8 mouse cellular contexts compared by ENCODE assay signal in genomic region chr2:127247592-127248333, GRCm38 (mm10). TPM values are rescaled to one million over a fixed set of nuclear protein-coding genes. Genes with fewer than 3 reads are reported as not detected.
DNase-seq lines count a peak whose midpoint lies in the region; ATAC-seq and TF ChIP-seq lines count a peak whose summit lies in the region.

Ciao1 (minus strand) TSS chr2:127247816.
Tmem127 (plus strand) TSS chr2:127247908.

- peak; percentile 91 for ATAC-seq in erythroid progenitor cell, adult 5-6 weeks (replicated peaks; ENCODE audit: low FRiP score, poor library complexity, severe bottlenecking)
- ATAC-seq in heart, embryonic 12.5 days (ENCODE audit: insufficient number of reproducible peaks, low FRiP score), result peak; percentile 98
- ATAC-seq in kidney, postnatal 0 days (replicated peaks; ENCODE audit: low FRiP score, low read depth), result peak; percentile 98
- ATAC-seq in liver, embryonic 11.5 days (replicated peaks; ENCODE audit: low FRiP score), result peak; percentile 97
- ATAC-seq in stomach, embryonic 14.5 days (ENCODE audit: insufficient number of reproducible peaks, insufficient read depth, low FRiP score, low read depth), result peak; percentile 99

- no peaks in the 10 kb centered on the region for H3K27me3 ChIP-seq in heart, embryonic 12.5 days (replicated peaks)
- H3K27me3 ChIP-seq in kidney, postnatal 0 days (ENCODE audit: insufficient read depth, low read length), result no peaks in the 10 kb centered on the region
- no peaks in the 10 kb centered on the region for H3K27me3 ChIP-seq in liver, embryonic 11.5 days (replicated peaks; ENCODE audit: control insufficient read depth, insufficient read depth, low read length)
- H3K27me3 ChIP-seq in stomach, embryonic 14.5 days (ENCODE audit: control insufficient read depth, insufficient read depth, low read length), result no peaks in the 10 kb centered on the region

- H3K36me3 ChIP-seq in heart, embryonic 12.5 days, result peaks cover 38% of the 10 kb centered on the region
- H3K36me3 ChIP-seq in kidney, postnatal 0 days (ENCODE audit: insufficient read depth, low read length), result peaks cover 18% of the 10 kb centered on the region
- H3K36me3 ChIP-seq in liver, embryonic 11.5 days (ENCODE audit: control insufficient read depth, insufficient read depth, low read length), result peaks cover 10% of the 10 kb centered on the region
- peaks cover 17% of the 10 kb centered on the region for H3K36me3 ChIP-seq in stomach, embryonic 14.5 days (ENCODE audit: control insufficient read depth, insufficient read depth, low read length)

- no peaks in the 10 kb centered on the region for H3K9me3 ChIP-seq in heart, embryonic 12.5 days (replicated peaks)
- no peaks in the 10 kb centered on the region for H3K9me3 ChIP-seq in kidney, postnatal 0 days (replicated peaks; ENCODE audit: low read length)
- no peaks in the 10 kb centered on the region for H3K9me3 ChIP-seq in liver, embryonic 11.5 days (ENCODE audit: control insufficient read depth, low read length)
- no peaks in the 10 kb centered on the region for H3K9me3 ChIP-seq in stomach, embryonic 14.5 days (ENCODE audit: control insufficient read depth, low read depth, low read length)

- under 1% methylated on average over 52 of the region's 53 CpGs for WGBS in heart, embryonic 12.5 days
- under 1% methylated on average over 53 of the region's 53 CpGs for WGBS in kidney, postnatal 0 days
- under 1% methylated on average over 53 of the region's 53 CpGs for WGBS in liver, embryonic 11.5 days
- under 1% methylated on average over 53 of the region's 53 CpGs for WGBS in stomach, embryonic 14.5 days

- peak within 1 kb of the TSS; percentile 99 for H3K4me2 ChIP-seq in heart, embryonic 12.5 days
- peak within 1 kb of the TSS; percentile 87 for H3K4me2 ChIP-seq in kidney, postnatal 0 days (ENCODE audit: low read length)
- H3K4me2 ChIP-seq in liver, embryonic 11.5 days, result peak within 1 kb of the TSS; percentile 98
- H3K4me2 ChIP-seq in stomach, embryonic 14.5 days (replicated peaks; ENCODE audit: low read depth, low read length), result peak within 1 kb of the TSS; percentile 98

- peak within 1 kb of the TSS; percentile 91 for H3K9ac ChIP-seq in heart, embryonic 12.5 days
- H3K9ac ChIP-seq in kidney, postnatal 0 days (ENCODE audit: low read depth, low read length), result peak within 1 kb of the TSS; percentile 83
- peak within 1 kb of the TSS; percentile 87 for H3K9ac ChIP-seq in liver, embryonic 11.5 days (ENCODE audit: low read depth, low read length)
- peak within 1 kb of the TSS; percentile 75 for H3K9ac ChIP-seq in stomach, embryonic 14.5 days (replicated peaks; ENCODE audit: low read depth, low read length)

- H3K4me1 ChIP-seq in heart, embryonic 12.5 days (replicated peaks), result peaks cover 46% of the 10 kb centered on the region
- peaks cover 18% of the 10 kb centered on the region for H3K4me1 ChIP-seq in kidney, postnatal 0 days (replicated peaks; ENCODE audit: insufficient read depth, low read length)
- peaks cover 20% of the 10 kb centered on the region for H3K4me1 ChIP-seq in liver, embryonic 11.5 days (replicated peaks; ENCODE audit: control insufficient read depth, insufficient read depth, low read length)
- peaks cover 25% of the 10 kb centered on the region for H3K4me1 ChIP-seq in stomach, embryonic 14.5 days (ENCODE audit: control insufficient read depth, insufficient read depth, low read length)

- TF ChIP-seq CTCF in kidney, postnatal 0 days (IDR thresholded peaks at IDR 0.05; ENCODE audit: low read depth), result no peak

- H3K27ac ChIP-seq in heart, embryonic 12.5 days (ENCODE audit: poor library complexity, severe bottlenecking), result peak within 1 kb of the TSS; percentile 69
- H3K27ac ChIP-seq in kidney, postnatal 0 days, result peak within 1 kb of the TSS; percentile 86
- H3K27ac ChIP-seq in liver, embryonic 11.5 days (ENCODE audit: low read depth, low read length), result peak within 1 kb of the TSS; percentile 83
- H3K27ac ChIP-seq in stomach, embryonic 14.5 days (ENCODE audit: low read length), result peak within 1 kb of the TSS; percentile 56; the same call in 1 of the 2 replicates

- peak within 1 kb of the TSS; percentile 75 for H3K4me3 ChIP-seq in heart, embryonic 12.5 days
- peak within 1 kb of the TSS; percentile 70 for H3K4me3 ChIP-seq in kidney, postnatal 0 days (replicated peaks; ENCODE audit: low read depth, low read length)
- peak within 1 kb of the TSS; percentile 87 for H3K4me3 ChIP-seq in liver, embryonic 11.5 days (ENCODE audit: low read depth, low read length)
- peak within 1 kb of the TSS; percentile 80 for H3K4me3 ChIP-seq in stomach, embryonic 14.5 days (ENCODE audit: low read depth, low read length)

- peak; percentile 99 for DNase-seq in CD4-positive helper T cell, adult 2 months (ENCODE audit: low read depth, low spot score)
- peak; percentile 98 for DNase-seq in brain, embryonic 18.5 days (ENCODE audit: low read depth, low spot score)
- peak; percentile 100 for DNase-seq in kidney, postnatal 0 days (ENCODE audit: low spot score)
- peak; percentile 95 for DNase-seq in liver, embryonic 11.5 days (ENCODE audit: low spot score)
- peak; percentile 98 for DNase-seq in naive thymus-derived CD4-positive, alpha-beta T cell, adult 2 months (ENCODE audit: low read depth)

RNA-seq across cellular contexts. Expression of gene Ciao1, which starts in this region (rescaled TPM):
- 9.2 and 15.1 TPM in 2 replicates for total RNA-seq in erythroid progenitor cell, adult 5-6 weeks (2015; ENCODE audit: low replicate concordance)
- 9.4 and 11.9 TPM in 2 replicates for total RNA-seq in erythroid progenitor cell, adult 5-6 weeks (2017; ENCODE audit: low replicate concordance)
- 50.2 and 53.7 TPM in 2 replicates for polyA plus RNA-seq in heart, embryonic 12.5 days (2016; fragmentation: Nextera tagmentation; extraction: Ambion mirVana)
- polyA plus RNA-seq in kidney, postnatal 0 days (2015; fragmentation: Nextera tagmentation; extraction: Ambion mirVana), result 67.8 and 70.4 TPM in 2 replicates
- polyA plus RNA-seq in liver, embryonic 11.5 days (2014; fragmentation: Nextera tagmentation; extraction: Ambion mirVana), result 72.1 and 72.6 TPM in 2 replicates
- 56.1 and 57.1 TPM in 2 replicates for polyA plus RNA-seq in stomach, embryonic 14.5 days (2014; fragmentation: Nextera tagmentation; extraction: Ambion mirVana)

RNA-seq across cellular contexts. Expression of gene Tmem127, which starts in this region (rescaled TPM):
- total RNA-seq in erythroid progenitor cell, adult 5-6 weeks (2015; ENCODE audit: low replicate concordance), result 13.3 and 29.3 TPM in 2 replicates
- 25.8 and 28.4 TPM in 2 replicates for total RNA-seq in erythroid progenitor cell, adult 5-6 weeks (2017; ENCODE audit: low replicate concordance)
- 24.7 and 27.8 TPM in 2 replicates for polyA plus RNA-seq in heart, embryonic 12.5 days (2016; fragmentation: Nextera tagmentation; extraction: Ambion mirVana)
- 35.4 and 35.7 TPM in 2 replicates for polyA plus RNA-seq in kidney, postnatal 0 days (2015; fragmentation: Nextera tagmentation; extraction: Ambion mirVana)
- 16.9 and 18.2 TPM in 2 replicates for polyA plus RNA-seq in liver, embryonic 11.5 days (2014; fragmentation: Nextera tagmentation; extraction: Ambion mirVana)
- 21.1 TPM in 2 replicates for polyA plus RNA-seq in stomach, embryonic 14.5 days (2014; fragmentation: Nextera tagmentation; extraction: Ambion mirVana)

Comparison
In these comparisons a context has a peak if more than half of its experiments do, and no peak if none do; other contexts are left out.
1. Peak in every context shown above with its lines: DNase-seq, ATAC-seq, H3K4me3 ChIP-seq and H3K27ac ChIP-seq.